Mouse (Mus musculus) heart, adult 8-10 months (tissue): ENCODE results near the gene Gak. TPM values are rescaled to one million over a fixed set of nuclear protein-coding genes. Genes with fewer than 3 reads are reported as not detected.

Experiments used
- total RNA-seq, 4 experiments: library from RNA; stranded (reverse); gene quantifications; 2 replicates each; pipeline ENCODE4 v1.2.4; 2022

Gene Gak
- total RNA-seq, 4 experiments from 2014 or later, result 20.1 to 26.2 (median 21.0) TPM

Other genes with a start within 250 kb of the Gak start
- gene Pde6b, start 241.4 kb downstream of the Gak start, total RNA-seq, result not detected
- 1,000 to 10,000 TPM in 2 of 4 experiments, 100 to 1,000 TPM in 2; 523 to 1,345 (median 957) TPM for gene Atp5k, start 195.3 kb downstream of the Gak start, total RNA-seq
- 1 to 10 TPM; 1.5 to 3.0 (median 2.5) TPM for gene Mfsd7a, start 180.9 kb downstream of the Gak start, total RNA-seq
- gene Pcgf3, start 168.5 kb downstream of the Gak start, total RNA-seq, result 10 to 100 TPM; 29.3 to 32.0 (median 31.5) TPM
- gene Cplx1, start 79.7 kb downstream of the Gak start, total RNA-seq, result under 1 TPM; 0.22 to 0.24 (median 0.22) TPM
- gene Tmem175, start within 50 bp of the Gak start, total RNA-seq, result 10 to 100 TPM in 3 of 4 experiments, 1 to 10 TPM in 1; 9.9 to 11.5 (median 11.0) TPM
- gene Idua, start 30.6 kb upstream of the Gak start, total RNA-seq, result 10 to 100 TPM; 17.9 to 27.3 (median 21.1) TPM
- gene Dgkq, start 39.9 kb upstream of the Gak start, total RNA-seq, result 1 to 10 TPM; 5.1 to 8.9 (median 6.1) TPM
- under 1 TPM in 1 of 4 experiments, not detected in 3; 0.06 TPM for gene Slc26a1, start 45.8 kb upstream of the Gak start, total RNA-seq
- gene Fgfrl1, start 62.6 kb upstream of the Gak start, total RNA-seq, result 10 to 100 TPM; 22.5 to 30.0 (median 26.3) TPM
- not detected for gene Rnf212, start 145.2 kb upstream of the Gak start, total RNA-seq
- not detected for gene Tmed11, start 165.6 kb upstream of the Gak start, total RNA-seq
- not detected for gene Vmn2r8, start 179.1 kb upstream of the Gak start, total RNA-seq
- gene Vmn2r9, start 222.8 kb upstream of the Gak start, total RNA-seq, result not detected